Mouse (Mus musculus): ENCODE results near the gene Tex9. TPM values are rescaled to one million over a fixed set of nuclear protein-coding genes. Genes with fewer than 3 reads are reported as not detected.

The Tex9 gene
- 29.3 and 38.0 TPM in 2 replicates for polyA plus RNA-seq (2012; rRNA removed)

- Histone ChIP-seq H3K36me3 (ENCODE audit: control insufficient read depth, insufficient read depth, low read length) (peaks cover 1% of the 10 kb centered on the region; the same call in 1 of the 2 replicates), H3K27me3 (ENCODE audit: control insufficient read depth, insufficient read depth, low read length) (no peaks in the 10 kb centered on the region), H3K27ac (ENCODE audit: control insufficient read depth, insufficient read depth, low read depth, low read length) (peak within 1 kb of the TSS; percentile 69), H3K4me1 (ENCODE audit: control insufficient read depth, insufficient read depth, low read length) (no peaks in the 10 kb centered on the region; the same call in none of the 2 replicates), H3K4me3 (ENCODE audit: control insufficient read depth, low read depth, low read length) (peak within 1 kb of the TSS; percentile 99)
- TF ChIP-seq CTCF (IDR thresholded peaks at IDR 0.05; ENCODE audit: control insufficient read depth, insufficient read depth, insufficient replicate concordance, low read depth, low read length) (no peak), POLR2A (IDR thresholded peaks at IDR 0.05; ENCODE audit: control insufficient read depth, low read depth, low read length) (no peak)
These were observed at the start of gene Tex9 for GRCm38 (mm10) chr9:72492194-72492565. Gene Tex9, minus strand, starts transcription at chr9:72492212.

GRCm38 (mm10) chr9:72537086-72537485 is 45.1 kb upstream of the Tex9 start:
- H3K4me1 ChIP-seq (ENCODE audit: control insufficient read depth, insufficient read depth, low read length), result no peaks in the 10 kb centered on the region
- H3K4me3 ChIP-seq (ENCODE audit: control insufficient read depth, low read depth, low read length), result no peak overlapping the region
- no peaks in the 10 kb centered on the region for H3K36me3 ChIP-seq (ENCODE audit: control insufficient read depth, insufficient read depth, low read length)
- no peak for TF ChIP-seq CTCF (IDR thresholded peaks at IDR 0.05; ENCODE audit: control insufficient read depth, insufficient read depth, insufficient replicate concordance, low read depth, low read length)
- TF ChIP-seq POLR2A (IDR thresholded peaks at IDR 0.05; ENCODE audit: control insufficient read depth, low read depth, low read length), result no peak
- no peaks in the 10 kb centered on the region for H3K27me3 ChIP-seq (ENCODE audit: control insufficient read depth, insufficient read depth, low read length)
- H3K27ac ChIP-seq (ENCODE audit: control insufficient read depth, insufficient read depth, low read depth, low read length), result no peak overlapping the region

DNA sequence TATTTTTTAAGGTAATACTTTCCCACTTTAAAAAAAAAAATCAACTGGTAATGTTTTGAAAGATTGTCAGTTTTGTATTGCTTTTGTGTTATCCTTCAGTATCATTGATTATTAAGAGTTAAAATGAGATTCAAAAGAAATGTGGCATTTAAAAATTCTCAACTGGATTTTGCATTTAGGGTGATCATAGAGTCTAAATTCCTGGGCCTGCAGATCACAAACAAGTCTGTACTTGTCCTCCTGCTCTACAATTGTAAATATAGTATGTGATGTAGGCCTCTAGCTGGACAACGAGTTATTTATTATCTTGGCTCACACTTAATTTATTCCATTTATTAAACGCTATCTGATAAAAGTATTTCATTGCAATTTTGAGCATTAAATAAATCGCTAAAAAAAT is 43.4 kb upstream of the Tex9 start:
- Histone ChIP-seq H3K36me3 (ENCODE audit: control insufficient read depth, insufficient read depth, low read length) (no peaks in the 10 kb centered on the region), H3K27me3 (ENCODE audit: control insufficient read depth, insufficient read depth, low read length) (no peaks in the 10 kb centered on the region), H3K4me1 (ENCODE audit: control insufficient read depth, insufficient read depth, low read length) (peaks cover 9% of the 10 kb centered on the region), H3K4me3 (ENCODE audit: control insufficient read depth, low read depth, low read length) (no peak overlapping the region), H3K27ac (ENCODE audit: control insufficient read depth, insufficient read depth, low read depth, low read length) (no peak overlapping the region)
- no peak for TF ChIP-seq POLR2A (IDR thresholded peaks at IDR 0.05; ENCODE audit: control insufficient read depth, low read depth, low read length)

DNA sequence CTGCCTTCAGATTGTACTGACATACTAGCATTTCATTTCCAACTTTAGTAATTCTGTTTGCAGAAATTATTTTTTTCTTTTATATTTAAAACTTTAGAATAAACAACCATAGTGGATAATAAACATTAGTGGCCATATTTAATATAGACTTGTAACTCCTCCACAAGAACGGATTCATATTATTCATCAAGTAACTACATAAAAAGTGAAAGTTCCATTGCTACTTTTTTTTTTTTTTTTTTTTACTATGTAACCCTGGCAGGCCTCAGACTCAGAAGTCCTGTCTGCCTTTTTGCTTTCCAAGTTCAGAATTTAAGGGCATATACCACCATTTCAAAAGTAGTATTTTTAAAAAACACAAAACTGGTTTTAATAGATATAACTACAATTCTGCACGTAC is 43.0 kb upstream of the Tex9 start:
- Histone ChIP-seq H3K36me3 (ENCODE audit: control insufficient read depth, insufficient read depth, low read length) (no peaks in the 10 kb centered on the region), H3K27ac (ENCODE audit: control insufficient read depth, insufficient read depth, low read depth, low read length) (no peak overlapping the region)

DNA sequence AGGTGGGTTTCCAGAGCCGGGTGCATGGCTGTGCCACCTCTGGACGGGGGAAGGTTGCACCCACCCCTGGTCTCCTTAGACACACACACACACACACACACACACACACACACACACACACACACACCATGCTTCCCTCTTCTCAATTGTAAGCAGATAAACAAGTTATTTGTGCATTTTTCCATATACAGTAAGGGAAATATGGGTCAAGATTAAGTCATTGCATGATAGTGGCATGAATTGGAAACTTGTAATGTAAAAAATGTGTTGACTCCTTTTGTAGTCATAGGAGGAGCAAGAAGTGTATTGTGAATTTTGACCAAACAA is 41.0 kb upstream of the Tex9 start:
- H3K4me1 ChIP-seq (ENCODE audit: control insufficient read depth, insufficient read depth, low read length), result peaks cover 12% of the 10 kb centered on the region
- no peak overlapping the region for H3K27ac ChIP-seq (ENCODE audit: control insufficient read depth, insufficient read depth, low read depth, low read length)
- no peaks in the 10 kb centered on the region for H3K36me3 ChIP-seq (ENCODE audit: control insufficient read depth, insufficient read depth, low read length)
- TF ChIP-seq POLR2A (IDR thresholded peaks at IDR 0.05; ENCODE audit: control insufficient read depth, low read depth, low read length), result no peak
- no peak for TF ChIP-seq CTCF (IDR thresholded peaks at IDR 0.05; ENCODE audit: control insufficient read depth, insufficient read depth, insufficient replicate concordance, low read depth, low read length)
- H3K27me3 ChIP-seq (ENCODE audit: control insufficient read depth, insufficient read depth, low read length), result no peaks in the 10 kb centered on the region
- peak overlapping the region; percentile 97 for H3K4me3 ChIP-seq (ENCODE audit: control insufficient read depth, low read depth, low read length)

More for the DNA sequence above, 43.0 kb upstream of the Tex9 start:
- Histone ChIP-seq H3K4me1 (ENCODE audit: control insufficient read depth, insufficient read depth, low read length) (peaks cover 12% of the 10 kb centered on the region), H3K27me3 (ENCODE audit: control insufficient read depth, insufficient read depth, low read length) (no peaks in the 10 kb centered on the region), H3K4me3 (ENCODE audit: control insufficient read depth, low read depth, low read length) (no peak overlapping the region)
- no peak for TF ChIP-seq CTCF (IDR thresholded peaks at IDR 0.05; ENCODE audit: control insufficient read depth, insufficient read depth, insufficient replicate concordance, low read depth, low read length)
- no peak for TF ChIP-seq POLR2A (IDR thresholded peaks at IDR 0.05; ENCODE audit: control insufficient read depth, low read depth, low read length)

DNA sequence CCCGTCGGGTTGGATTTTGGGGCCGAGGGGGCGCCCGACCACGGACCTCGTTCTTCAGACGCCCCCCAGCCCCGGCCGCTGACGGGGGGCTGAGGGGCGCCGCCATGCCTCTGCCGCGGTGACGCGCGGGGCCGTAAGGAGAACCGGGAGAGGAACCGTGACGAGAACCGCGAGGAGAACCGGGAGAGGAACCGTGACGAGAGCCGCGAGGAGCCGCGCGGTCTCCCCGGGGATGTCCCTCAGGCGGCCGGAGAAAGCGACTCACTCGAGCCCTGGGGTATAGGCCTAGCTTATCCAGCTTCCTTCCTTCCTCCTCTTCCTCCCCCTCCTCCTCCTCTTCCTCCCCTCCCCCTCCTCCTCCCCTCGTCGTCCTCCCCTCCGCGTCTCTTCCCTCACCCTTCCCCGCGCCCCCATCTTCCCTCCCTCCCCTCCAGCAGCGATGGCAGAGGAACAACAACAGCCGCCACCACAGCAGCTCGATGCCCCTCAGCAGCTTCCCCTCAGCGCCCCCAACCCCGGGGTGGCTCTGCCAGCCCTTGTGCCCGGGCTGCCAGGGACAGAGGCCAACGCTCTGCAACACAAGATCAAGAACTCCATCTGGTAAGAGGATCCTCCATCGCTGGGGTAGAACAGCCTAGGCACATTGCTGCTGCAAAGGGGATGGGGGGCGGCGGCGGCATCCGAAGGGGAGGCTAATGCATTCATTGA is 40.5 kb upstream of the Tex9 start:
- Histone ChIP-seq H3K36me3 (ENCODE audit: control insufficient read depth, insufficient read depth, low read length) (no peaks in the 10 kb centered on the region), H3K4me1 (ENCODE audit: control insufficient read depth, insufficient read depth, low read length) (peaks cover 12% of the 10 kb centered on the region), H3K4me3 (ENCODE audit: control insufficient read depth, low read depth, low read length) (peak overlapping the region; percentile 97), H3K27me3 (ENCODE audit: control insufficient read depth, insufficient read depth, low read length) (no peaks in the 10 kb centered on the region), H3K27ac (ENCODE audit: control insufficient read depth, insufficient read depth, low read depth, low read length) (peak overlapping the region; percentile 93)
- TF ChIP-seq CTCF (IDR thresholded peaks at IDR 0.05; ENCODE audit: control insufficient read depth, insufficient read depth, insufficient replicate concordance, low read depth, low read length), result no peak
- TF ChIP-seq POLR2A (IDR thresholded peaks at IDR 0.05; ENCODE audit: control insufficient read depth, low read depth, low read length), result no peak

DNA sequence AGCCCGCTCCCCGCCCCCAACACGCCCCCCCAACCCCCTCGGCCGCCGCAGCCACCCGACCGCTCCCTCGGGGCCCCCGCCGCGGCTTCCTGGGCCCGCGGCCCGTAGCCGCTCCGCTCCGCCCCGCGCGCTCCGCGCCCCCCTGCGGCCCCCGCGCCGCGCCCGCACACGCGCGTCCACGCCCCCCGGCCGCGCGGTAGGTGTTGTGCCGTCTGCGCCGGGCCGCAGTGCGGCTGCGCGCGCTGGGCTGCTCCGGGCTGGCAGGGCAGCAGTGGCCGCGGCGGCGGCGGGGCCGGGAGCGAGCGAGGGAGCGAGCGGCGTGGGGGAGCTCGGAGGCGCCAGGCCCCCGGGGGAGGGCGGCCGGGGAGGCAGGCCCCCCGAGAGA is 40.0 kb upstream of the Tex9 start, which contains the start of gene Rfx7:
Gene Rfx7, plus strand, starts transcription at position 245 of the 385 bp plus-strand sequence.
- Histone ChIP-seq H3K4me1 (ENCODE audit: control insufficient read depth, insufficient read depth, low read length) (peaks cover 12% of the 10 kb centered on the region), H3K36me3 (ENCODE audit: control insufficient read depth, insufficient read depth, low read length) (no peaks in the 10 kb centered on the region), H3K27ac (ENCODE audit: control insufficient read depth, insufficient read depth, low read depth, low read length) (peak within 1 kb of the TSS; percentile 93), H3K27me3 (ENCODE audit: control insufficient read depth, insufficient read depth, low read length) (no peaks in the 10 kb centered on the region), H3K4me3 (ENCODE audit: control insufficient read depth, low read depth, low read length) (peak within 1 kb of the TSS; percentile 97)
- no peak for TF ChIP-seq CTCF (IDR thresholded peaks at IDR 0.05; ENCODE audit: control insufficient read depth, insufficient read depth, insufficient replicate concordance, low read depth, low read length)
- peak; percentile 63 for TF ChIP-seq POLR2A (IDR thresholded peaks at IDR 0.05; ENCODE audit: control insufficient read depth, low read depth, low read length)

Measured in testis, adult 2 months (tissue).